Mouse (Mus musculus) small intestine, adult 2 months (tissue): ENCODE measurements at regions not wholly inside any gene's neighbourhood (a gene's known extent, or its start where the extent isn't known, plus 50 kb on each side); places are given as distances from the start of the nearest gene placed in this dataset.

Experiments
- CTCF ChIP-seq: fragments of 200-500 bp; IDR thresholded peaks from 2 replicates; pipeline ENCODE4 v1.5.1; 2012; ENCODE audit warnings: low read depth, mild to moderate bottlenecking, control low read depth, inconsistent platforms, low read length, moderate library complexity, mixed read lengths; ENCODE audit not compliant: insufficient replicate concordance, insufficient read length; ENCODE audit errors: extremely low read depth
- POLR2A ChIP-seq: fragments of 200-500 bp; IDR thresholded peaks from 2 replicates; pipeline ENCODE4 v1.6.1; 2012; ENCODE audit warnings: low read depth, mild to moderate bottlenecking, control low read depth, inconsistent platforms, low read length, moderate library complexity

- no peak for TF ChIP-seq POLR2A
- no peak for TF ChIP-seq CTCF
Observed at GRCm38 (mm10) chr1:151087811-151088511, 94.4 kb upstream of the Gm47985 start.
